In genomic region chr12:25816248-25816647, GRCm38 (mm10) we compare ENCODE assay signal across 16 mouse cellular contexts.
"Had no signal": no experiment of that assay in that cellular context is flagged by ENCODE, and none has a peak within 500 bp of the region (broad histone marks: within the 10 kb centered on the region; RNA-seq: fewer than 3 reads in every experiment).

No protein-coding gene starts in this region.

- H3K4me3 ChIP-seq: layer of hippocampus, adult 2 months; limb, embryonic 10.5 days; limb, embryonic 13.5 days; megakaryocyte, embryonic 14.5 days; midbrain, embryonic 10.5 days had no signal

- H3K4me2 ChIP-seq: limb, embryonic 13.5 days; liver, embryonic 11.5 days had no signal

- H3K9me3 ChIP-seq: limb, embryonic 10.5 days; limb, embryonic 13.5 days; megakaryocyte, embryonic 14.5 days; midbrain, embryonic 10.5 days had no signal

- ATAC-seq: intestine, postnatal 0 days; liver, postnatal 0 days had no signal

- H3K36me3 ChIP-seq: limb, embryonic 10.5 days; limb, embryonic 13.5 days; midbrain, embryonic 10.5 days had no signal

- H3K27ac ChIP-seq: kidney, postnatal 0 days; layer of hippocampus, adult 2 months; limb, embryonic 10.5 days; limb, embryonic 13.5 days; liver, embryonic 14.5 days; midbrain, embryonic 10.5 days had no signal

- H3K4me1 ChIP-seq: limb, embryonic 10.5 days; limb, embryonic 13.5 days; megakaryocyte, embryonic 14.5 days; midbrain, embryonic 10.5 days had no signal

- H3K27me3 ChIP-seq: limb, embryonic 13.5 days; megakaryocyte, embryonic 14.5 days had no signal

- DNase-seq: kidney, adult 2 months; kidney, postnatal 25 days; layer of hippocampus, adult 9-11 months; liver, postnatal 0 days; midbrain, embryonic 14.5 days; thymus, adult 18-20 months; thymus, postnatal 25 days had no signal

- H3K9ac ChIP-seq: limb, embryonic 13.5 days; liver, embryonic 14.5 days; liver, postnatal 0 days had no signal
